Mouse (Mus musculus) MEL-GATA-1-ER (cell line): ENCODE results near the gene Ifng.

Experiments
- DNase-seq: peaks from one replicate; pipeline ENCODE4 v3.0.0-alpha.2; 2012; ENCODE audit warnings: low read depth; ENCODE audit errors: extremely low read depth

Gene Ifng

DNA sequence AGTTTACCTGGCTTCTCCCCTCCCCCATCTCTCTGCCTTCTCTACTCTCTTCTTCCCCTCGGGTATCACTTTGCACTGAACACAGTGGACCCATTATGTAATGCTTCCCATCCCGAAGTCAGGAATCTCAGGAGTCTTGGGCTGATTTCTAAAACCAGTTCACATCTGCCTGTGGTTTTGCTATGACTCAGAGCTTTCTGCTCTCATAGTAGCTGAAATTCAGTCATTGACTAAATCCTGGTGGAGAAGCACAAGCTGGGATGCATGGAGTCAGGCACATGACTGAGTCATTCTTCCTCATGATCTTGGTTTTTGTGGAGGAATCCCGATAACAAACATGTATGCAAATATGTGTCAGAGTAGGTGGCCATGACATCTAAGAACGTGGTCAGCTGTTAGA lies 38.4 kb downstream of the Ifng start:
- DNase-seq, result no peak

GRCm38 (mm10) chr10:118480118-118480517 lies 39.3 kb downstream of the Ifng start:
- no peak for DNase-seq

GRCm38 (mm10) chr10:118480793-118481192 lies 39.9 kb downstream of the Ifng start:
- no peak for DNase-seq

GRCm38 (mm10) chr10:118494109-118494508 lies 53.3 kb downstream of the Ifng start:
- DNase-seq, result no peak

DNA sequence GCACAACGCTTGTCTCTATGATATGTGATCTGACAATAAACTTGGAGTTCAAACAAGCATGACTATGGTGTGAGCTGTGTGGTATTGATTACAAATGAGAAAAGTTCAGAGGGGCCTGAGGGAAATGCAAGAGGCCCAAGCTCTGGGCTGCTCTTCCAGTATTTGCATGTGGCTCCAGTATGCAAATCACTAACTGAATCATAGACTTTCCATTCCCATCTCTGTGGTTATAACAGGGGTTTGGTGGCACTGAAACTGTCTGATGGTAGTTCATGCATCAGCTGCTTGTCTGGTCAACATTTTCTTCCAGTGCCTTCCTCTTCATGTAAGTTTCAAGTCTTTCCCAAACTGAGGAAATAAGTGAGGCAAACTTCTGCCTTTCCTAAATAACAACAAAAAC lies 54.5 kb downstream of the Ifng start:
- DNase-seq, result no peak
